Mouse (Mus musculus): ENCODE data around the gene Fhod1.

Gene Fhod1

GRCm38 (mm10) chr8:105318662-105319190, 29.0 kb downstream of the Fhod1 start:
- DNase-seq (ENCODE audit: low read depth in 1 of 2, low spot score in 2 of 2), result no peak

GRCm38 (mm10) chr8:105317941-105318340, 29.8 kb downstream of the Fhod1 start:
- DNase-seq (ENCODE audit: low read depth in 1 of 2, low spot score in 2 of 2), result no peak

- DNase-seq (ENCODE audit: low read depth in 1 of 2, low spot score in 2 of 2), result no peak
Measured at GRCm38 (mm10) chr8:105315073-105315769, 32.5 kb downstream of the Fhod1 start.

- no peak for DNase-seq (ENCODE audit: low read depth in 1 of 2, low spot score in 2 of 2)
Measured at GRCm38 (mm10) chr8:105313622-105314402, 33.9 kb downstream of the Fhod1 start.

GRCm38 (mm10) chr8:105312891-105313481, 34.8 kb downstream of the Fhod1 start:
- no peak for DNase-seq (ENCODE audit: low read depth in 1 of 2, low spot score in 2 of 2)

GRCm38 (mm10) chr8:105311718-105312117, 36.0 kb downstream of the Fhod1 start:
- no peak for DNase-seq (ENCODE audit: low read depth in 1 of 2, low spot score in 2 of 2)

- no peak for DNase-seq (ENCODE audit: low read depth in 1 of 2, low spot score in 2 of 2)
Measured at GRCm38 (mm10) chr8:105310118-105310517, 37.6 kb downstream of the Fhod1 start.

GRCm38 (mm10) chr8:105309142-105309847, 38.5 kb downstream of the Fhod1 start:
- no peak for DNase-seq (ENCODE audit: low read depth in 1 of 2, low spot score in 2 of 2)

GRCm38 (mm10) chr8:105308428-105308827, 39.3 kb downstream of the Fhod1 start:
- no peak for DNase-seq (ENCODE audit: low read depth in 1 of 2, low spot score in 2 of 2)

GRCm38 (mm10) chr8:105307670-105308069, 40.1 kb downstream of the Fhod1 start:
- no peak for DNase-seq (ENCODE audit: low read depth in 1 of 2, low spot score in 2 of 2)

GRCm38 (mm10) chr8:105306146-105306691, 41.5 kb downstream of the Fhod1 start:
- no peak for DNase-seq (ENCODE audit: low read depth in 1 of 2, low spot score in 2 of 2)

- DNase-seq (ENCODE audit: low read depth in 1 of 2, low spot score in 2 of 2), result no peak
Measured at GRCm38 (mm10) chr8:105305211-105306145, 42.3 kb downstream of the Fhod1 start, which contains the start of gene Elmo3. Gene Elmo3, plus strand, starts transcription at chr8:105305601.

- no peak for DNase-seq (ENCODE audit: low read depth in 1 of 2, low spot score in 2 of 2)
Measured at GRCm38 (mm10) chr8:105304325-105305210, 43.2 kb downstream of the Fhod1 start.

- no peak for DNase-seq (ENCODE audit: low read depth in 1 of 2, low spot score in 2 of 2)
Measured at GRCm38 (mm10) chr8:105303874-105304273, 43.9 kb downstream of the Fhod1 start.

- DNase-seq (ENCODE audit: low read depth in 1 of 2, low spot score in 2 of 2), result no peak
Measured at GRCm38 (mm10) chr8:105303396-105303795, 44.4 kb downstream of the Fhod1 start.

GRCm38 (mm10) chr8:105299962-105300361, 47.8 kb downstream of the Fhod1 start:
- DNase-seq (ENCODE audit: low read depth in 1 of 2, low spot score in 2 of 2), result no peak

- no peak for DNase-seq (ENCODE audit: low read depth in 1 of 2, low spot score in 2 of 2)
Measured at GRCm38 (mm10) chr8:105298351-105299252, 49.2 kb downstream of the Fhod1 start.
